Mouse (Mus musculus) mouse embryonic stem cell (cell line): ENCODE data around the gene Eea1.

ENCODE experiments used
- in situ Hi-C, 2 experiments: fragments of 300-500 bp; cut with MboI; formaldehyde crosslinking; loops; 1 replicate in 1 of 2; 3 replicates in 1 of 2; pipeline ENCODE4 v1.14.3; 2019 to 2020; ENCODE audit warnings: low sequenced_read_pairs in 2 of 2, low pct_unique_long_range_greater_than_20kb in 1 of 2, mixed read lengths in 1 of 2; ENCODE audit not compliant: unreplicated experiment in 1 of 2

The Eea1 gene

DNA sequence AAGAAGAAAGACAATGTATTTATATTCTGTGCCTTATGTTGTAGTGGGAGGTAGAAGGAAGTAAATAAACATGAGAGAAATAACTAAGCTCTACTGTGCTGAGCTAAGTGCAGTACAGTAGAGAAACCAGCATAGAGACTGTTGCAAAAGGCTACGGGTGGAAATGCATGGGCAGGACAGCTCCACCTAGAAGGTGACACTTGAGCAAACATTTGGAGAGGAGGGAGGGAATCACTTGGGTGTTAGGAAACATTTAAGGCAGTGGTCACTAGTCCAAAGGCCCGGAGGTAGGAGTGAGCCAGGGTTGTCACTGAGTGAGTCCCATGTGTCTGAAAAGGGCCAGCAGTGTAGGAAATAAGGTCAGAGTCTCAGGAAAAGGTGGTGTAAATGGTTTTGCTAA, 77.0 kb downstream of the Eea1 start:
- in situ Hi-C loops = no loop called here

- in situ Hi-C loops = no loop called here
These were observed 93.0 kb downstream of the Eea1 start for GRCm38 (mm10) chr10:96033356-96033984.

GRCm38 (mm10) chr10:96034106-96034505, 93.7 kb downstream of the Eea1 start:
- in situ Hi-C loops = no loop called here

DNA sequence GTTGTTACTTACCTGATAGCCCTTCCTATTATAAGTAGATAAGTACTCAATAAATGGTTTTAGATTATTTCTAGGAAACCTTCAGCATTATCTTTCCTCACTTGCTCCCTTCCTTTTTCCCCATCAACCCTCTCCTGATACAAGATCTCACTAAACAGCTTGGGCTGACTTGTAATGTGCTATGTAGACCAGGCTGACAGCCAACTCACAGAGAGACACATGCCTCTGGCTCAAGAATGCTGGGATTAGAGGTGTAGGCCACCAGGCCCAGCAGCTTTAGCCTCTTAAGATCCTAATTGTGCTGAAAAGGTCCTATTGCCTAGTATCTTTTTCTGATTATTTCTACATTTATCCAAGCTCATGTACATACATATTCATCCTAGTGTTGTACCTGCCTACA, 95.5 kb downstream of the Eea1 start:
- in situ Hi-C loops = no loop called here

- in situ Hi-C loops = no loop called here
These were observed 103.8 kb downstream of the Eea1 start for GRCm38 (mm10) chr10:96044216-96044615.

- in situ Hi-C loops = no loop called here
These were observed 107.6 kb downstream of the Eea1 start for GRCm38 (mm10) chr10:96047960-96048536.

DNA sequence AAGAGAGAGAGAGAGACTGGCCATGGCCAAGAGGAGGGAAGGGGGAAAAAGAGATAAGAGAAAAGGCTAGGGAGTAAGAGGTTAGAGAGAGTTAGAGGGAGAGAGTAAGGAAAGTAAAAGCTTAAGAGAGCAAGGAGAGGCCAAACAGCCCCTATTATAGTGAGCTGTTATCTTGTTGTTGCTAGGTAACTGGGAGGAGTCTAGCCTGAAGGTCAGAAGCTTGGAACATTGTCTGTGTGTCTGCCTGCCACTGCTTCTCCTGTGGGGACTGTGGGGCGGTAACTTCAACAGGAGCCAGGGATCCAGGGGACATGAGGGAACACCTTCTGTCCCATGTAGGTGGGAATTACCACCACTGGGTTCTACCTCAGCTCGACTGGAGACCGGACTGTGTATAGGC, 108.1 kb downstream of the Eea1 start:
- in situ Hi-C loops = no loop called here

- in situ Hi-C loops = no loop called here
These were observed 126.9 kb downstream of the Eea1 start for GRCm38 (mm10) chr10:96067347-96067746.

DNA sequence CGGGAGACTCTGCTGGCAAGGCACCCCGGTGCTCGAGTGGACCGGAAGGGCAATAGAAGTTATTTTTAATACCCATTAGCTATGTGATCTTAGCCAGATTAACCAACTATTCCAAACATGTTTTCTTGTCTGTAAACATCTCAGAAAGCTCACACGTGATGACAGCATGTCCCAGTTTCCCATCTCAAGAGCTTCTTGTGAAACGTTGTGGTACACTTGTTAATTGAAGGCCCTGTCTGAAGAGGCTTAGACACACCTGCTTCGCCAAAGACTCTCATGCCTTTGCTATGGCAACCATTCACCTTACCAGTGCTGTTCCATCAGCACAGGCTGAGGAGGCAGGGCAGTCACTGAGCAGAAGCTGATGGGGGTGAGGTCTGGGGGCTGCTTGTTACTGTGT, 133.9 kb downstream of the Eea1 start:
- in situ Hi-C loops = no loop called here

GRCm38 (mm10) chr10:96075403-96075802, 135.0 kb downstream of the Eea1 start:
- in situ Hi-C loops = loop anchor here (25.0 kb wide), 2 partner anchors 163 to 513 kb away; partner anchors contain the start of gene Nudt4 (in 1 of the 2)

- in situ Hi-C loops = loop anchor here (25.0 kb wide), 2 partner anchors 164 to 514 kb away; partner anchors contain the start of gene Nudt4 (in 1 of the 2)
These were observed 135.4 kb downstream of the Eea1 start for GRCm38 (mm10) chr10:96075880-96076279.

GRCm38 (mm10) chr10:96076461-96076860, 136.0 kb downstream of the Eea1 start:
- in situ Hi-C loops = loop anchor here (25.0 kb wide), 2 partner anchors 164 to 514 kb away; partner anchors contain the start of gene Nudt4 (in 1 of the 2)

GRCm38 (mm10) chr10:96077480-96078066, 137.1 kb downstream of the Eea1 start:
- in situ Hi-C loops = loop anchor here (25.0 kb wide), 2 partner anchors 165 to 515 kb away; partner anchors contain the start of gene Nudt4 (in 1 of the 2)

DNA sequence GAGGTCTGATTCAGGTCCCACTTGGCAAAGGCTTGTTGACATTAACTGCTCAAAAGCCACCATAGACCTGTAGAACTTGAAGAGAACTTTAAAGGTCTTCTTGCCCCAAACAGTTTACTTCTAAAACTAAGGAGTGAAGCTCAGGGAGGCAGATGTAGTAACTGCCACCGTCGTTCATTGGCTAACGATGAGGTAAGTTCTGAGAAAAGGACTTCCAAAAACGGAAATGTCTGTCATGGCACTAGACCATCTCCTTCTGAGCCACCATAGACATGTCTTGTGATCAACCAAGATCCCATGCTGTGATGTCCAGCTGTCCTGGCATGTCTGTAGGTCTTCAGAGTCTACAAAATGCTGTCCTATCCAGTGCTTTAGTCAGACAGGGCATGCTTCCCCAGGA, 139.4 kb downstream of the Eea1 start:
- in situ Hi-C loops = loop anchor here (25.0 kb wide), 2 partner anchors 168 to 518 kb away; partner anchors contain the start of gene Nudt4 (in 1 of the 2)

GRCm38 (mm10) chr10:96080440-96081381, 140.3 kb downstream of the Eea1 start:
- in situ Hi-C loops = loop anchor here (25.0 kb wide), 2 partner anchors 168 to 518 kb away; partner anchors contain the start of gene Nudt4 (in 1 of the 2)

GRCm38 (mm10) chr10:96082203-96082602, 141.8 kb downstream of the Eea1 start:
- in situ Hi-C loops = loop anchor here (25.0 kb wide), 2 partner anchors 170 to 520 kb away; partner anchors contain the start of gene Nudt4 (in 1 of the 2)

- in situ Hi-C loops = loop anchor here (25.0 kb wide), 2 partner anchors 177 to 527 kb away; partner anchors contain the start of gene Nudt4 (in 1 of the 2)
These were observed 149.3 kb downstream of the Eea1 start for GRCm38 (mm10) chr10:96089744-96090143.

DNA sequence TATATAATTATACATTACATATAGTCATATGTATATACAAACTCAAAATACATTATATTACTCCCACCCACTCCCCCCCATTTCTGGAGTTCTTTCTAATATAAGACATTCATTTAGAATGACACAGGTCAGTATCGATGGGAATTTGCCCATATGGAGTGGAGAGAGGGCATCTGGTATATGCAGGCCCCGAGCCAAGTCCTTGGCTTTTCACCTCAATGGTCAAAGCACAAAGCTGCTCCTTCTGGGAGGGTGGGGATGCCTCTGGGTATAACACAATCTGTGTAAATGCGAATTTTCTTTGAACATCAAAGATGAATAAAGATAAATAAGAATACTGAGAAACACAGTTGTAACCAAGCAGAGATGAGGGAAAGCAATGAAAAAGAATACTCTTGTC, 149.9 kb downstream of the Eea1 start:
- in situ Hi-C loops = loop anchor here (25.0 kb wide), 2 partner anchors 178 to 528 kb away; partner anchors contain the start of gene Nudt4 (in 1 of the 2)
